Mouse (Mus musculus) small intestine, adult 2 months (tissue): ENCODE measurements at regions not wholly inside any gene's neighbourhood (a gene's known extent, or its start where the extent isn't known, plus 50 kb on each side); places are given as distances from the start of the nearest gene placed in this dataset.

Experiments
- CTCF ChIP-seq: fragments of 200-500 bp; IDR thresholded peaks from 2 replicates; pipeline ENCODE4 v1.5.1; 2012; ENCODE audit warnings: low read depth, mild to moderate bottlenecking, control low read depth, inconsistent platforms, low read length, moderate library complexity, mixed read lengths; ENCODE audit not compliant: insufficient replicate concordance, insufficient read length; ENCODE audit errors: extremely low read depth
- POLR2A ChIP-seq: fragments of 200-500 bp; IDR thresholded peaks from 2 replicates; pipeline ENCODE4 v1.6.1; 2012; ENCODE audit warnings: low read depth, mild to moderate bottlenecking, control low read depth, inconsistent platforms, low read length, moderate library complexity

DNA sequence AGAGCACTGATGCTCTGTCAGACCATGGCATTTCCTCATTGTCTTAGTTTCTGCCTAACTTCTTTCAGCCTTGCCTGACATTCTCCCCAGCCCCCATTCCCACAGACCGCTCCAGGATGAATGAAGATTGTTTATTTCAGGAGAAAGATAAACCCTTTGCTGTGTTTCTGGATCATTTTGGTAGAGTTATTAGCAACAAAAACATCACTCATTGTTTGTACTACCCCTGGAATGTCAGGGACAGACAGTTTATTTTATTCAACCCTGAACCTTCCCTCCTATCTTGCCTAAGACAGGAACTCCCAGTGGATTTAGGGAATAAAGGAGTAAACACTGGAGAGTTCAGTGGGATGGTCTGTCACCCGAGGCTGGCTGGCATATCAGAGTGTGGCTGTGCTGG lies 484.3 kb downstream of the Dhx35 start:
- TF ChIP-seq CTCF (no peak), POLR2A (no peak)
